Mouse (Mus musculus) lung, postnatal 25 days (tissue): Measurements from ENCODE around the gene Sycp2.

Experiments
- DNase-seq: peaks from one replicate; pipeline ENCODE4 v3.0.0; 2022; ENCODE audit warnings: low spot score

The Sycp2 gene

GRCm38 (mm10) chr2:178407053-178407815, at the start of gene Sycp2:
Gene Sycp2, minus strand, starts transcription at chr2:178407685.
- DNase-seq = no peak

- peak; percentile 51 for DNase-seq
Measured at GRCm38 (mm10) chr2:178454664-178455516, 47.4 kb upstream of the Sycp2 start.

GRCm38 (mm10) chr2:178450961-178451360, 43.5 kb upstream of the Sycp2 start:
- no peak for DNase-seq

GRCm38 (mm10) chr2:178450236-178450635, 42.8 kb upstream of the Sycp2 start:
- DNase-seq = no peak

- no peak for DNase-seq
Measured at GRCm38 (mm10) chr2:178449386-178449785, 41.9 kb upstream of the Sycp2 start.

- DNase-seq = no peak
Measured at GRCm38 (mm10) chr2:178437311-178437710, 29.8 kb upstream of the Sycp2 start.

- no peak for DNase-seq
Measured at GRCm38 (mm10) chr2:178433903-178434302, 26.4 kb upstream of the Sycp2 start.

- no peak for DNase-seq
Measured at GRCm38 (mm10) chr2:178433495-178433894, 26.0 kb upstream of the Sycp2 start.

GRCm38 (mm10) chr2:178430231-178430630, 22.7 kb upstream of the Sycp2 start, which contains the start of gene Cdh26:
Gene Cdh26, plus strand, starts transcription at chr2:178430531.
- no peak for DNase-seq

GRCm38 (mm10) chr2:178429426-178429825, 21.9 kb upstream of the Sycp2 start:
- no peak for DNase-seq

GRCm38 (mm10) chr2:178428676-178429075, 21.2 kb upstream of the Sycp2 start:
- no peak for DNase-seq

GRCm38 (mm10) chr2:178428183-178428582, 20.7 kb upstream of the Sycp2 start:
- DNase-seq = no peak

GRCm38 (mm10) chr2:178427181-178427580, 19.7 kb upstream of the Sycp2 start:
- no peak for DNase-seq

- DNase-seq = no peak
Measured at GRCm38 (mm10) chr2:178426229-178426628, 18.7 kb upstream of the Sycp2 start.

GRCm38 (mm10) chr2:178423223-178423622, 15.7 kb upstream of the Sycp2 start:
- no peak for DNase-seq

GRCm38 (mm10) chr2:178422186-178422585, 14.7 kb upstream of the Sycp2 start:
- no peak for DNase-seq

GRCm38 (mm10) chr2:178421603-178422002, 14.1 kb upstream of the Sycp2 start:
- DNase-seq = no peak

GRCm38 (mm10) chr2:178420576-178420975, 13.1 kb upstream of the Sycp2 start:
- no peak for DNase-seq

GRCm38 (mm10) chr2:178416970-178417369, 9.5 kb upstream of the Sycp2 start:
- no peak for DNase-seq

GRCm38 (mm10) chr2:178416427-178416826, 8.9 kb upstream of the Sycp2 start:
- DNase-seq = peak; percentile 45

GRCm38 (mm10) chr2:178415150-178415448, 7.6 kb upstream of the Sycp2 start:
- DNase-seq = no peak

GRCm38 (mm10) chr2:178414261-178415149, 7.0 kb upstream of the Sycp2 start, which contains the start of the genes Ppp1r3d and Fam217b:
Gene Ppp1r3d, minus strand, starts transcription at chr2:178414472.
Gene Fam217b, plus strand, starts transcription at chr2:178414524.
- peak; percentile 35 for DNase-seq
